Mouse (Mus musculus): ENCODE data around the gene Kdm4c. TPM values are rescaled to one million over a fixed set of nuclear protein-coding genes. Genes with fewer than 3 reads are reported as not detected.

Gene Kdm4c
- polyA plus RNA-seq, 1 experiment from 2014 or later, result 19.4 TPM

DNA sequence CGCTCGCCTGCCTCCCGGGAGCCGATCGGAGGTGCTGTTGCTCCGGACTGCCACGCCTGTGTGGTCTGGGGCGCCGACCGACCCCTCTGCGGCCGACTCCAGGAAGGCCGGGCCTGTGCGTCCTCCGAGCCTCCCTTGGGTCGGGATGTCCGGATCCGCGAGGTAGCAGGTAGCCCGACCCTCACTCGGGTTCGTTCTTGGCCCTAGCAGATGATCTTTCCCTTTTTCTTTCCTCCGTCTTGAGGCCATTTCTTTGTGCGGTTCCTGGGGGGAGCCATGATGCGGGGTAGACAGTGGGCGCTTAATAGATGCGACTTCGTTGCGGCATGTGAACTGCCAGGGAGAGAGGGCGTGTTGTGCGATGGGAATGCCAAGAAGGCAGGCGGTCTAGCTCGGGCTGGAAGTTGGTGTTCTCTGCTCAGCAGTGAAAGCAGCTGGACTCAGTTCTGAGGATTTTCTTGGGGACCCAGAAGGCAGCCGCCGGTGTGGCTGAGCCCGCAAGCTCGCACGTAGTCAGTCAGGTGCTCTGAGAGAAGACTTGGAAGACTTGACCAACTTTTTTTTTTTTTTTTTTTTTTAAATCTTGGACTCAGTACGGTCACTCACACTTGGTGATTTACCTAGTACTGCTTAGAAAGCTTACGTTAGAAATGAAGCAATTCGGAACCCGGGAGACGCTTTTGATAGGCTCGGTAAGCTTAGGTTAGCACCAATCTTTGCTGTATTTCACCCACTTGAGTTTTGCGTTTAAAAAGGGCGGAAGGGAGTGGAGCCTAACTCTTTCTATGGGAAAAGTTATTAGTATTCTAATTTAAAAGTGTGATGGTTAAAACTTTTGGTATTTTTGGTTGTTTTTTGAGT lies 10.2 kb downstream of the Kdm4c start:
- WGBS, result under 1% methylated on average over 46 of the region's 46 CpGs
- ATAC-seq (ENCODE audit: low FRiP score) (peak; percentile 57), DNase-seq (ENCODE audit: low spot score) (peak; percentile 51)
- Histone ChIP-seq H3K27ac (peak overlapping the region; percentile 91), H3K36me3 (replicated peaks; ENCODE audit: control insufficient read depth, insufficient read depth) (no peaks in the 10 kb centered on the region), H3K9ac (peak overlapping the region; percentile 93), H3K4me3 (replicated peaks; ENCODE audit: low read length) (peak overlapping the region; percentile 96), H3K27me3 (ENCODE audit: control insufficient read depth, insufficient read depth, low read length) (no peaks in the 10 kb centered on the region), H3K4me2 (replicated peaks) (peak overlapping the region; percentile 55), H3K4me1 (replicated peaks; ENCODE audit: control insufficient read depth, insufficient read depth, low read length) (peaks cover 13% of the 10 kb centered on the region), H3K9me3 (ENCODE audit: control insufficient read depth, low read length) (no peaks in the 10 kb centered on the region)

DNA sequence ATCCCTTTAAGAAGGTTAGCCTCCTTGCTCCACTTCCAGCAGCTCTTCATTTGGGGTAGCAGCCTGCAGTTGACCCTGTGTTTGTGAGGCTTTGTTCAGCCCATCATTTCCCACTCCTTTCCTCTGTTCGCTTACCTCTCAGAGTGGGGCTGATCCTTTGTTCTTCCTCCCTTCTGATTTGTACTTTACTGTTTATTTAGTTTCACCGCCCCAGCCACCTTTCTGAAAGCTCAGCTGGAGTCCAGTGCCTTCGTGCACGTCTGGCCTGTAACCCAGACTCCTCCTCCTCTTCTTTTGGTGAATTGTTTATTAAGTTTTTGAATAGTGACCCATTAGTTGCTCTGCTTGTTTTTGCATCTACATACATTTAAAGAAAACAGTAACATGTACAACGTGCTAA lies 15.6 kb downstream of the Kdm4c start:
- H3K27ac ChIP-seq, result no peak overlapping the region
- H3K4me1 ChIP-seq (replicated peaks; ENCODE audit: control insufficient read depth, insufficient read depth, low read length), result peaks cover 12% of the 10 kb centered on the region
- H3K4me2 ChIP-seq (replicated peaks), result no peak overlapping the region
- no peaks in the 10 kb centered on the region for H3K27me3 ChIP-seq (ENCODE audit: control insufficient read depth, insufficient read depth, low read length)
- H3K9me3 ChIP-seq (ENCODE audit: control insufficient read depth, low read length), result no peaks in the 10 kb centered on the region
- no peak for ATAC-seq (ENCODE audit: low FRiP score)
- DNase-seq (ENCODE audit: low spot score), result no peak
- 16% methylated on average over 5 of the region's 5 CpGs for WGBS
- H3K9ac ChIP-seq, result no peak overlapping the region
- no peaks in the 10 kb centered on the region for H3K36me3 ChIP-seq (replicated peaks; ENCODE audit: control insufficient read depth, insufficient read depth)
- no peak overlapping the region for H3K4me3 ChIP-seq (replicated peaks; ENCODE audit: low read length)

DNA sequence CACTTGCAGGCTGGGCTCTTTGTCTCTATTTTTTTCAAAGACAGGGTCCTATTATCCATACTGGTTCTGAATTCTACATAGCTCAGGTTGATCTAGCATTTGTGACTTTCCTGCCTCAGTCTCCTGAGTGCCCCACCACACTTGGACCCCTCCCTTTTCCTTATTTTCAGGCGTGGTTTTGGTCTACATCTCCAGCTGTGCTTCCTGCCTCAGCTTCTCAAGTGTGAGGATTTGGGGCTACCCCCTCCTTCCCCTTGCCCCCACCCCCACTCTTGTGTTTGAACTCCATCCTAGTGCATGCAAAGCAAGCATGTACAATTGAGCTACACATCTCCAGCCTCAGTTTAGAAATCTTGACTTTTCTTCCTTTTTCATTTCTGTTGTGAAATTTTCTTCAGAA lies 16.2 kb downstream of the Kdm4c start:
- Histone ChIP-seq H3K27me3 (ENCODE audit: control insufficient read depth, insufficient read depth, low read length) (no peaks in the 10 kb centered on the region), H3K36me3 (replicated peaks; ENCODE audit: control insufficient read depth, insufficient read depth) (0 out of 2 replicates have a peak, but pooled peaks cover 1% of the 10 kb centered on the region), H3K9ac (no peak overlapping the region), H3K4me3 (replicated peaks; ENCODE audit: low read length) (no peak overlapping the region), H3K4me1 (replicated peaks; ENCODE audit: control insufficient read depth, insufficient read depth, low read length) (peaks cover 6% of the 10 kb centered on the region), H3K4me2 (replicated peaks) (no peak overlapping the region), H3K9me3 (ENCODE audit: control insufficient read depth, low read length) (no peaks in the 10 kb centered on the region), H3K27ac (no peak overlapping the region)
- WGBS, result 32% methylated on average over 1 of the region's 1 CpGs
- ATAC-seq (ENCODE audit: low FRiP score), result no peak
- DNase-seq (ENCODE audit: low spot score), result no peak

DNA sequence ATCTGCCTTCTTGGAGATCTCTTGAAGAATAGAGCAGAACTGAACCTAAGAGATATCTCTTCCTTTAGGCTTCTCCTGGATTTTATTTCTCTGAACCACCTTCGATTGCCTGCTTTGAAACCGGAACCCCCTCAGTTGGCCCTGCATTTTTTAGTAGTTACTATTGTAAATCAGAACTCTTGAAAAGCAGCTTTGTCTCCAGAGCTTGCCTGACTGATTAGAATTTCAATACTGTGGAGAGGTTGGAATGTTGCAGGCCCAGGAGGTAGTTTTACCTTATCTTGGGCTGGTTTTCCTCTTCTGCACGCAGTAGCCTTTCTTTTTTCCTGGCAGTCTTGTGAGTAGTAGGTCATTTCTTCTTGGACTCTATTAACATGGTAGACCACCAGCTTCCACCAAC lies 17.0 kb downstream of the Kdm4c start:
- Histone ChIP-seq H3K4me1 (replicated peaks; ENCODE audit: control insufficient read depth, insufficient read depth, low read length) (0 out of 2 replicates have a peak, but pooled peaks cover 3% of the 10 kb centered on the region), H3K27me3 (ENCODE audit: control insufficient read depth, insufficient read depth, low read length) (no peaks in the 10 kb centered on the region), H3K4me2 (replicated peaks) (no peak overlapping the region), H3K27ac (no peak overlapping the region), H3K9me3 (ENCODE audit: control insufficient read depth, low read length) (no peaks in the 10 kb centered on the region), H3K4me3 (replicated peaks; ENCODE audit: low read length) (no peak overlapping the region), H3K9ac (no peak overlapping the region), H3K36me3 (replicated peaks; ENCODE audit: control insufficient read depth, insufficient read depth) (peaks cover 8% of the 10 kb centered on the region; the same call in 1 of the 2 replicates)
- WGBS, result 11% methylated on average over 3 of the region's 3 CpGs
- ATAC-seq (ENCODE audit: low FRiP score), result no peak
- no peak for DNase-seq (ENCODE audit: low spot score)

DNA sequence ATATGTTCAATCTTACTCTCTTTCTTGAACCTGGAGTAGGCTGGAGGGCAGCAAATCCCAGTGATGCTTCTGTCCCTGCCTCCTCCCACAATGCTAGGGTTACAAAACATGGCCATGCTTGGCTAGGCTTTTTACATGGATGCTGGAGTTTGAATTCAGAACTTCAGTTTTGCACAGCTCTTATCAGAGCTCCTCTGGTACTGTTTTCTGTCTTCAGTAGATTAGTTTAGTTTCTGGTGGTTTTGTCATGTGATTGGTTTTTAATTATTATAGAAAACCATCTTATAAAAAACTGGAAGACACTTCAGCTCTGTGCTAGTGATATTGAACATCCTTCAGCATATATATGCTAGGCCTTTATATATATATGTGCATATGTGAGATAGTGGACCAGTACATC lies 19.6 kb downstream of the Kdm4c start:
- Histone ChIP-seq H3K4me3 (replicated peaks; ENCODE audit: low read length) (no peak overlapping the region), H3K27me3 (ENCODE audit: control insufficient read depth, insufficient read depth, low read length) (no peaks in the 10 kb centered on the region), H3K4me2 (replicated peaks) (no peak overlapping the region), H3K9me3 (ENCODE audit: control insufficient read depth, low read length) (no peaks in the 10 kb centered on the region), H3K36me3 (replicated peaks; ENCODE audit: control insufficient read depth, insufficient read depth) (peaks cover 13% of the 10 kb centered on the region), H3K9ac (no peak overlapping the region), H3K4me1 (replicated peaks; ENCODE audit: control insufficient read depth, insufficient read depth, low read length) (0 out of 2 replicates have a peak, but pooled peaks cover 3% of the 10 kb centered on the region), H3K27ac (no peak overlapping the region)
- no peak for ATAC-seq (ENCODE audit: low FRiP score)
- no peak for DNase-seq (ENCODE audit: low spot score)

DNA sequence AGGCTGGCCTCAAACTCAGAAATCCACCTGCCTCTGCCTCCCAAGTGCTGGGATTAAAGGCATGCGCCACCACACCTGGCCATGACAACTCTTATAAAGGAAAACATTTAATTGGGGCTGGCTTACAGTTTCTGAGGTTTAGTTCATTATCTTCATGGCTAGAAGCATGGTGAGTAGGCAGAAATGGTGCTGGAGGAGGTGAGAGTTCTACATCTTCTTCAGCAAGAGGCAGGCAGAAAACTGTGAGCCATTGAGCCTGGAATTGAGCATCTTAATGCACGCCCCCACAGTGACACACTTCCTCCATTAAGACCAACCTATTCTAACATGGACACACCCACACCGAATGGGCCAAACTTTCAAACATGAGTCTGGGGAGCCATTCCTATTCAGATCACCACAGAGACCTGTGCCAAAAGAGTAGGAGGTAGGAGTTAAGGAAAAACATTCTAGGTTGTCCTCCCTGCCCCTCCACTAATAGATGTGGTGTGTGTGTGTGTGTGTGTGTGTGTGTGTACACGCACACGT lies 22.2 kb downstream of the Kdm4c start:
- 95% methylated on average over 5 of the region's 5 CpGs for WGBS
- DNase-seq (ENCODE audit: low spot score) (no peak), ATAC-seq (ENCODE audit: low FRiP score) (no peak)
- no peak overlapping the region for H3K9ac ChIP-seq
- peaks cover 15% of the 10 kb centered on the region for H3K36me3 ChIP-seq (replicated peaks; ENCODE audit: control insufficient read depth, insufficient read depth)
- H3K27me3 ChIP-seq (ENCODE audit: control insufficient read depth, insufficient read depth, low read length), result no peaks in the 10 kb centered on the region
- no peaks in the 10 kb centered on the region for H3K4me1 ChIP-seq (replicated peaks; ENCODE audit: control insufficient read depth, insufficient read depth, low read length)
- H3K4me2 ChIP-seq (replicated peaks), result no peak overlapping the region
- H3K9me3 ChIP-seq (ENCODE audit: control insufficient read depth, low read length), result no peaks in the 10 kb centered on the region
- H3K27ac ChIP-seq, result no peak overlapping the region
- H3K4me3 ChIP-seq (replicated peaks; ENCODE audit: low read length), result no peak overlapping the region

DNA sequence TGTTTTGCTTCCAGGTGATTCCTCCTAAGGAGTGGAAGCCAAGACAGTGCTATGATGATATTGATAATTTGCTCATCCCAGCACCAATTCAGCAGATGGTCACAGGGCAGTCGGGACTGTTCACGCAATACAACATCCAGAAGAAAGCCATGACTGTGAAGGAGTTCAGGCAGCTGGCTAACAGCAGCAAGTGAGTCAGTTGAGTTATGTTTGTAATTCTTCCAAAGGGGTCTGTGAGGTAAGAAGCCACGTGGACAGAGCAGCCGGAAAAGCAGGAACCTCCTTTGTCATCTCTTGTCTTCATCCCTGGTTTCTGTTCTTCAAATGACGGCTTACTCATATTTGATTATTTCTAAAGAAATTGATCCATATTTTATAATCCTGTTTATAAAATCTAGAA lies 28.9 kb downstream of the Kdm4c start:
- no peaks in the 10 kb centered on the region for H3K4me1 ChIP-seq (replicated peaks; ENCODE audit: control insufficient read depth, insufficient read depth, low read length)
- no peak overlapping the region for H3K4me2 ChIP-seq (replicated peaks)
- H3K4me3 ChIP-seq (replicated peaks; ENCODE audit: low read length), result no peak overlapping the region
- H3K9ac ChIP-seq, result no peak overlapping the region
- H3K36me3 ChIP-seq (replicated peaks; ENCODE audit: control insufficient read depth, insufficient read depth), result peaks cover 29% of the 10 kb centered on the region
- ATAC-seq (ENCODE audit: low FRiP score), result no peak
- WGBS, result 89% methylated on average over 5 of the region's 5 CpGs
- no peaks in the 10 kb centered on the region for H3K9me3 ChIP-seq (ENCODE audit: control insufficient read depth, low read length)
- no peak overlapping the region for H3K27ac ChIP-seq
- no peaks in the 10 kb centered on the region for H3K27me3 ChIP-seq (ENCODE audit: control insufficient read depth, insufficient read depth, low read length)
- DNase-seq (ENCODE audit: low spot score), result no peak

DNA sequence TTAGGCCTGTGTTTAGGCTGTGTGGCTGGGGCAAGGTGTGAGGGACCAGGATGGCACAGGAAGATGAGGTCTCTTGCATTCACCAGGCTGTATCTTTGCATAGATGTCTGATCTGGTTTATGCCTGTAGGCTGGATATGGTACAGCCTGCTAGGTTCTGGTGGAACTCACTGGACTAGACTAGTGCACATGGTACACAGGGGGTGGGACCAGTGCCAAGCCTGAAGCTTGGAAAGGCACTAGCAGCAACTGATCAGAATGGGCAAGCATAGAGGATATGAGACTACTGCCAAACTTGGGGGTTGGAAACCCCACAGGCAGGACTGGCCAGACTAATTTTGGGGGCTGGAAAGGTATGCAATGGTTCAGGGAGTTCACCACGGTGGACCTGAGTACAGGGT lies 35.2 kb downstream of the Kdm4c start:
- Histone ChIP-seq H3K36me3 (replicated peaks; ENCODE audit: control insufficient read depth, insufficient read depth) (peaks cover 12% of the 10 kb centered on the region), H3K4me2 (replicated peaks) (no peak overlapping the region), H3K4me1 (replicated peaks; ENCODE audit: control insufficient read depth, insufficient read depth, low read length) (no peaks in the 10 kb centered on the region), H3K27me3 (ENCODE audit: control insufficient read depth, insufficient read depth, low read length) (no peaks in the 10 kb centered on the region), H3K9ac (no peak overlapping the region), H3K27ac (no peak overlapping the region), H3K9me3 (ENCODE audit: control insufficient read depth, low read length) (no peaks in the 10 kb centered on the region), H3K4me3 (replicated peaks; ENCODE audit: low read length) (no peak overlapping the region)
- no peak for DNase-seq (ENCODE audit: low spot score)
- WGBS, result 86% methylated on average over 1 of the region's 1 CpGs
- 0 out of 2 replicates have a peak, but pooled peaks have one; percentile 24 for ATAC-seq (ENCODE audit: low FRiP score)

DNA sequence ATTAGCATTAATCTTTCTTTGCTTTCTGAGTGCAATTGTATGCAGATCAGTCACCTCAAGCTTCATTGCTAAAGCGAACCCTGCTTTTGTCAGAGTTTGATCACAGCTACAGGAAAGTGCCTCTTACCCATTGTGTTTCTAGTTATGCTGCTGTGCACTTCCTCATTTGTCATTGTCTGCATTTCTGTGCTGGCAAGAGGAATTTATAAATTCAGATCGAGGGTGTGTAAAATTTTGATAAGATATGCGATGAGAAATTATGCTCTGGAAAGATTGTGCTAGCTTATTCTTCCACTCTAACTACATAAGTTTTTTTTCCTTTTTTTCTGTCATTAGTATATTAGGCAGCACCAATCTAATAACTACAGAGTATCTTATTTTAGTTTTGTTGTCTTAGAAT lies 37.9 kb downstream of the Kdm4c start:
- Histone ChIP-seq H3K9ac (no peak overlapping the region), H3K4me1 (replicated peaks; ENCODE audit: control insufficient read depth, insufficient read depth, low read length) (no peaks in the 10 kb centered on the region), H3K36me3 (replicated peaks; ENCODE audit: control insufficient read depth, insufficient read depth) (peaks cover 15% of the 10 kb centered on the region), H3K4me2 (replicated peaks) (no peak overlapping the region), H3K9me3 (ENCODE audit: control insufficient read depth, low read length) (no peaks in the 10 kb centered on the region), H3K27me3 (ENCODE audit: control insufficient read depth, insufficient read depth, low read length) (no peaks in the 10 kb centered on the region), H3K4me3 (replicated peaks; ENCODE audit: low read length) (no peak overlapping the region), H3K27ac (no peak overlapping the region)
- DNase-seq (ENCODE audit: low spot score), result no peak
- WGBS, result 69% methylated on average over 3 of the region's 3 CpGs
- no peak for ATAC-seq (ENCODE audit: low FRiP score)
